Mouse (Mus musculus) limb, embryonic 14.5 days (tissue): Measurements from ENCODE around the gene Tnfaip3. TPM values are rescaled to one million over a fixed set of nuclear protein-coding genes. Genes with fewer than 3 reads are reported as not detected.
A peak's percentile ranks its signal among the peaks of the same experiment; 100 is the strongest.

ENCODE experiments used
- ATAC-seq: fragments of 200-750 bp; cut with Nextera tagmentation; 2 replicates; pipeline ENCODE4 v1.8.0; 2017; ENCODE audit warnings: low read depth, moderate number of reproducible peaks, moderate TSS enrichment; ENCODE audit not compliant: low FRiP score
- DNase-seq: peaks from one replicate; pipeline ENCODE4 v3.0.0-alpha.2; 2015; ENCODE audit warnings: low spot score
- H3K27ac ChIP-seq: fragments of 300-500 bp; sonication (generic); replicated peaks from 2 replicates; pipeline ENCODE4 v1.5.1; 2014; ENCODE audit warnings: low read depth, mild to moderate bottlenecking, low read length, moderate library complexity, mixed read lengths
- H3K27me3 ChIP-seq: fragments of 300-500 bp; sonication (generic); 2 replicates; pipeline ENCODE4 v1.6.1; 2014; ENCODE audit warnings: low read length, mixed read lengths; ENCODE audit not compliant: control insufficient read depth, insufficient read depth
- H3K36me3 ChIP-seq: fragments of 300-500 bp; sonication (generic); 2 replicates; pipeline ENCODE4 v1.6.1; 2014; ENCODE audit warnings: mild to moderate bottlenecking, low read length, moderate library complexity, mixed read lengths; ENCODE audit not compliant: control insufficient read depth, insufficient read depth
- H3K4me1 ChIP-seq: fragments of 300-500 bp; sonication (generic); 2 replicates; pipeline ENCODE4 v1.6.1; 2014; ENCODE audit warnings: antibody characterized with exemption, low read length, mixed read lengths; ENCODE audit not compliant: control insufficient read depth, insufficient read depth
- H3K4me2 ChIP-seq: fragments of 300-500 bp; sonication (generic); replicated peaks from 2 replicates; pipeline ENCODE4 v1.6.1; 2014; ENCODE audit warnings: low read depth, mild to moderate bottlenecking, low read length, moderate library complexity; ENCODE audit not compliant: severe bottlenecking
- H3K4me3 ChIP-seq: fragments of 300-500 bp; sonication (generic); replicated peaks from 2 replicates; pipeline ENCODE4 v1.5.1; 2014; ENCODE audit warnings: low read length
- H3K9ac ChIP-seq: fragments of 300-500 bp; sonication (generic); 2 replicates; pipeline ENCODE4 v1.6.1; 2014; ENCODE audit warnings: mild to moderate bottlenecking, low read depth, low read length, moderate library complexity; ENCODE audit not compliant: severe bottlenecking
- H3K9me3 ChIP-seq: fragments of 300-500 bp; sonication (generic); 2 replicates; pipeline ENCODE4 v1.6.1; 2016; ENCODE audit warnings: low read length; ENCODE audit not compliant: control insufficient read depth
- POLR2A ChIP-seq: fragments of 200-500 bp; IDR thresholded peaks from 2 replicates; pipeline ENCODE4 v1.8.0; 2012; ENCODE audit warnings: inconsistent platforms, mild to moderate bottlenecking, moderate library complexity, borderline replicate concordance; ENCODE audit not compliant: insufficient read depth, insufficient read length; ENCODE audit errors: extremely low read depth
- WGBS: fragments of 180-500 bp; shearing (Covaris S2); extraction: QIAGEN DNeasy Blood & Tissue Kit; methylation state at CpG from one replicate; pipeline ENCODE4 v1.1.7; 2014; 5-methylcytosine and 5-hydroxymethylcytosine counted together
- polyA plus RNA-seq, 2 experiments: library from polyadenylated mRNA; depleted of rRNA in 1 of 2; stranded (reverse) in 1 of 2; unstranded in 1 of 2; fragments of >200 nt; fragmentation: Nextera tagmentation in 1 of 2; extraction: Ambion mirVana in 1 of 2; gene quantifications; 2 replicates each; pipeline versions ENCODE4 v1.2.1 to v1.2.3; 2012 to 2014

Gene Tnfaip3
- polyA plus RNA-seq, 2 experiments: 4.4 to 4.9 TPM

DNA sequence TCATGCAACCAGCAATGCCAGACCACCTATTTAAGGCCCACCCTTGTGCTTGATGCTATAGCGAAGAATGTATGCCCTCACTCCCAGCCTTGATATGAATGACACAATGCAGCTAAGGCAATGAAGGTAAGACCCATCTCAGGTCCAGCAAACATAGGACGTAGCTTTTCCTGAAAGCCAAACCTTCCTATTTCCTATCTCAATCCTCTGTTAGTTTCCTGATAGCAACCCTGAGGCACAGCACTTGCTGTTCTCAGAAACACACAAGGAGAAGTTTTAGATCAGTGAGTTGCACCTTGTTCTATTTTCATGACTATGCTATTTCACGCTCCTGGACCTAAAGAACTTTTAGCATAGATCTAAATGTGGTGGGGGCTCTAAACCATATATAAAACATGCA is 2.1 kb downstream of the Tnfaip3 start:
- Histone ChIP-seq H3K4me3 (no peak overlapping the region), H3K9ac (no peak overlapping the region), H3K4me2 (peak overlapping the region; percentile 13; the same call in 1 of the 2 replicates), H3K9me3 (no peaks in the 10 kb centered on the region), H3K27ac (no peak overlapping the region), H3K4me1 (peaks cover 11% of the 10 kb centered on the region; the same call in 1 of the 2 replicates), H3K36me3 (no peaks in the 10 kb centered on the region), H3K27me3 (no peaks in the 10 kb centered on the region)
- DNase-seq (no peak), ATAC-seq (no peak)
- TF ChIP-seq POLR2A: no peak
- WGBS: 81% methylated on average over 3 of the region's 3 CpGs

DNA sequence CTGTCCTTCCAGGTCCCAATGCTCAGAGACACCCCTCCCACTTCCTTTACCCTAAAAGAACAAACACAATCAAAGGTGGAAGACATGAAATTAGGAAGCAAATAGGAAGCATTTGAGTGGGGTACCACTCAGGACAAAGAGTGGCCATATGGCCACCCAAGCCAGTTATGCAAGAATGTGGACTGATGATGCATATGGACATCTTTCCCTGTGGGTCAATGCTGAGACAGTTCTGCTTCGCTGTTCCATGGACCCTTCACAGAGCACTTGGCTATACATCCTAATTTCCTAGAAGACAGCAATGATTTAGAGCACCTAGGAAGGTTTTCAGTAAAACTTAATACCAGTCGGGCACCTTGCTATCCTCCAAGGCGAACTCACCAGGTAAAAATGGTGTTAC is 2.8 kb downstream of the Tnfaip3 start:
- ATAC-seq (no peak), DNase-seq (no peak)
- Histone ChIP-seq H3K4me2 (no peak overlapping the region), H3K27me3 (no peaks in the 10 kb centered on the region), H3K4me3 (no peak overlapping the region), H3K9me3 (no peaks in the 10 kb centered on the region), H3K4me1 (peaks cover 11% of the 10 kb centered on the region; the same call in 1 of the 2 replicates), H3K9ac (no peak overlapping the region), H3K27ac (no peak overlapping the region), H3K36me3 (0 out of 2 replicates have a peak, but pooled peaks cover 3% of the 10 kb centered on the region)
- no peak for TF ChIP-seq POLR2A
- WGBS: 83% methylated on average over 3 of the region's 3 CpGs

DNA sequence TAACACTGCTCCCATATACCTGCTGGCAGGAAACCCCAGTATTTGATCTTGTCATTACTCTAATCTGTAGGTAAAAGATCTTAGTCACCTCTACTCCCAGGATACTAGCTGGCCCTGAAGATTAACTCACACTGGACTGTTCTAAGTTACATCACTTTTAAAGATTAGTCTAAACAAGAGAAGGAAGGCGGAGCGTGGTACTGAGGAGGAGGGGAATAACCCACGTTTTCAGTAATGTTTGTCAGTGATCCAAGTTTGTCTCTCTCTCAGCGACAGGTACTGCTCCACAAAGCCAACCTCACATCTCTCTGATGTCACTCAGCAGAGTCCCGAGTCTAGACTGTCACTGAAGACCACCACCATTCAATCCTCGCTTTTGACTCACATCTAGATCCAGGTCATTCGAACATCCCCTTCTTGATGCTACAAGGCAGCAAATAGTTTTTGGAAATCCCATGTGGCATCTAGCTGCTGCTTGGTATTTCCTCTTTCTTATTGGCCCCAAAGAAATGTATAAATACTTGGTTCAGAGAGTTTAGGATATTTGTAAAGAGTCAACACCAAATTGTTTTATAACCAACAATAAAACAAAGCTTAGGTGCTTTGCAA is 3.5 kb downstream of the Tnfaip3 start:
- no peak for ATAC-seq
- Histone ChIP-seq H3K4me2 (no peak overlapping the region), H3K4me1 (0 out of 2 replicates have a peak, but pooled peaks cover 8% of the 10 kb centered on the region), H3K27me3 (no peaks in the 10 kb centered on the region), H3K27ac (no peak overlapping the region), H3K9ac (no peak overlapping the region), H3K9me3 (no peaks in the 10 kb centered on the region), H3K4me3 (no peak overlapping the region), H3K36me3 (peaks cover 5% of the 10 kb centered on the region; the same call in 1 of the 2 replicates)
- WGBS: 80% methylated on average over 7 of the region's 7 CpGs
- no peak for TF ChIP-seq POLR2A
- no peak for DNase-seq

DNA sequence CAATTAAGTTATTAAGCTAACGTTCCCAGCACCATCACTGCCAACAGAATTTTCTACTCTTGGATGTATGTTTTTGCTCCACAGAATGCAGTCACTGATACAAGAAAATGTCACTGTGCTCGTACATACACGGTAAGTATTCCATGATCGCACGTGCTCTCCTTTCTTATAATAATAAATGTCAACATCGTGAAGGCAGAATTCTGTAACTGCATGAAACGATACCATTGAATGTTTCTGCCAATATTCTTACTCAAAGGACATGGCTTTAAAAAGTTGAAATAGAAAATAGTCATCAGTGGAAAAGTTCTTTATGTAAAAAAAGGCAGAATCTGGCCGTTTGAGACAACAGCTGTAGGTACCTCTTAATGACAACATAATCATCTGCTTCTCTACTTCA is 5.0 kb downstream of the Tnfaip3 start:
- Histone ChIP-seq H3K9me3 (no peaks in the 10 kb centered on the region), H3K36me3 (peaks cover 16% of the 10 kb centered on the region), H3K4me2 (no peak overlapping the region), H3K27ac (no peak overlapping the region), H3K4me3 (no peak overlapping the region), H3K4me1 (0 out of 2 replicates have a peak, but pooled peaks cover 5% of the 10 kb centered on the region), H3K9ac (no peak overlapping the region), H3K27me3 (no peaks in the 10 kb centered on the region)
- ATAC-seq (no peak), DNase-seq (no peak)
- TF ChIP-seq POLR2A: no peak
- 87% methylated on average over 8 of the region's 8 CpGs for WGBS

DNA sequence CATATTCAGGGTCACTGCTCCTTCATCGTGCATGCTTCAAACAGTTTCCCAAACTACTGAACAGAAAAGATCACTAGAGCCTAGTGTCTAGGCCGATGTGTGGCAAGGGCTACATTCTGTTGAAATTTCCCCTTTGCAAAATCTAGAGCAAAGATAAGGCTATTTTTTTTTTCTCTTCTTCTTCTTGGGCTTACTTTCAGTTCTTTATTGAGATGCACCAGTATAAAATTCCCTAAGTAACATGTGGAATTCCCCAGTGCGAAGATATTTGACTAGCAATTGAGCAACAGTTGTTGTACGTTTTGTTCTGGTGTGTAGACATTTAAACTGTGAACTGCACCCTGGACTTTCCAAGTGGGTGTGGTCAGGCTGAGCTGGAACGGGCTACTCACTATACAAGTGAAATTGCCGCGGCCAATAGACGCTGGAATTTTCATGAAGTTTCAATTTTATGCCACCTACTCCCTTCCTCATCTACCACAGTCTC is 6.2 kb downstream of the Tnfaip3 start:
- DNase-seq (no peak), ATAC-seq (no peak)
- H3K4me1 ChIP-seq: 0 out of 2 replicates have a peak, but pooled peaks cover 2% of the 10 kb centered on the region
- H3K9me3 ChIP-seq: no peaks in the 10 kb centered on the region
- no peak overlapping the region for H3K4me3 ChIP-seq
- TF ChIP-seq POLR2A: no peak
- no peak overlapping the region for H3K9ac ChIP-seq
- 71% methylated on average over 8 of the region's 8 CpGs for WGBS
- no peaks in the 10 kb centered on the region for H3K27me3 ChIP-seq
- peaks cover 28% of the 10 kb centered on the region for H3K36me3 ChIP-seq
- H3K27ac ChIP-seq: no peak overlapping the region
- H3K4me2 ChIP-seq: no peak overlapping the region

DNA sequence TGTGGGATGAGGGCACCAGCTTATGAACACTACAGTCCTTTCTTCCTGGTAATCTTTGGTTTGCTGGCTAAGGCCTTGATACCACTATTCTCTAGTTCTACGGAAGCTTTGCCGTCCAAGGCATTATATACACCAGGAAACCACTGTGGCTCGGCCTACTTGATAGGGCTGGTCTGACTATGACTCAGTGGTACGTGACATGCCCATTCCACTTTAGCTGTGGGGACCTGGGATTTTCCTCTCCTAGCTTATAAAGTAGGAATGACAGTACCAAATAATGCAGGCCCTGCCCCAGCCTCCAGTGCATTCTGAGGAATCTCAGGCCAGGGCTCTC is 6.9 kb downstream of the Tnfaip3 start:
- H3K4me2 ChIP-seq: no peak overlapping the region

More for the DNA sequence above, 6.9 kb downstream of the Tnfaip3 start:
- ATAC-seq (no peak), DNase-seq (no peak)
- no peak overlapping the region for H3K4me3 ChIP-seq
- no peak overlapping the region for H3K27ac ChIP-seq
- H3K36me3 ChIP-seq: peaks cover 34% of the 10 kb centered on the region
- no peak for TF ChIP-seq POLR2A
- no peaks in the 10 kb centered on the region for H3K27me3 ChIP-seq
- H3K4me1 ChIP-seq: no peaks in the 10 kb centered on the region
- no peak overlapping the region for H3K9ac ChIP-seq
- H3K9me3 ChIP-seq: no peaks in the 10 kb centered on the region
- WGBS: 96% methylated on average over 4 of the region's 4 CpGs
